Mouse (Mus musculus) limb, embryonic 10.5 days (tissue): ENCODE data around the gene Pcx. TPM values are rescaled to one million over a fixed set of nuclear protein-coding genes. Genes with fewer than 3 reads are reported as not detected.

Experiments used
- DNase-seq: peaks from one replicate; pipeline ENCODE4 v3.0.0-alpha.2; 2017; ENCODE audit warnings: low spot score
- H3K27ac ChIP-seq: fragments of 300-500 bp; sonication (generic); 2 replicates; pipeline ENCODE4 v1.5.1; 2016; ENCODE audit warnings: mild to moderate bottlenecking
- H3K27me3 ChIP-seq: fragments of 300-500 bp; sonication (generic); 2 replicates; pipeline ENCODE4 v1.6.1; 2016; ENCODE audit warnings: low read depth, mild to moderate bottlenecking; ENCODE audit not compliant: poor library complexity, severe bottlenecking
- H3K36me3 ChIP-seq: fragments of 300-500 bp; sonication (generic); 2 replicates; pipeline ENCODE4 v1.6.1; 2016; ENCODE audit warnings: mild to moderate bottlenecking, moderate library complexity
- H3K4me1 ChIP-seq: fragments of 300-500 bp; sonication (generic); 2 replicates; pipeline ENCODE4 v1.6.1; 2016
- H3K4me3 ChIP-seq: fragments of 300-500 bp; sonication (generic); 2 replicates; pipeline ENCODE4 v1.5.1; 2016; ENCODE audit warnings: mild to moderate bottlenecking, moderate library complexity
- H3K9me3 ChIP-seq: fragments of 300-500 bp; sonication (generic); replicated peaks from 2 replicates; pipeline ENCODE4 v1.6.1; 2016; ENCODE audit warnings: mild to moderate bottlenecking
- WGBS: fragments of 180-500 bp; shearing (Covaris S2); methylation state at CpG from one replicate; pipeline ENCODE4 v1.1.7; 2016; 5-methylcytosine and 5-hydroxymethylcytosine counted together
- polyA plus RNA-seq: library from polyadenylated mRNA; unstranded; fragments of >200 nt; fragmentation: Nextera tagmentation; extraction: Ambion mirVana; gene quantifications from 2 replicates; pipeline ENCODE4 v1.2.1, GENCODE M21; 2016

Pcx gene
- polyA plus RNA-seq, 1 experiment from 2014 or later, result 18.8 TPM

- no peaks in the 10 kb centered on the region for H3K9me3 ChIP-seq
- H3K36me3 ChIP-seq, result no peaks in the 10 kb centered on the region
- no peak overlapping the region for H3K27ac ChIP-seq
- no peak for DNase-seq
- no peak overlapping the region for H3K4me3 ChIP-seq
- H3K27me3 ChIP-seq, result no peaks in the 10 kb centered on the region
- no peaks in the 10 kb centered on the region for H3K4me1 ChIP-seq
These were observed 31.8 kb downstream of the Pcx start for GRCm38 (mm10) chr19:4542081-4542480.

GRCm38 (mm10) chr19:4545091-4545490 lies 34.8 kb downstream of the Pcx start:
- Histone ChIP-seq H3K36me3 (no peaks in the 10 kb centered on the region), H3K4me1 (no peaks in the 10 kb centered on the region), H3K4me3 (no peak overlapping the region), H3K27me3 (no peaks in the 10 kb centered on the region), H3K27ac (no peak overlapping the region), H3K9me3 (no peaks in the 10 kb centered on the region)
- no peak for DNase-seq
- 87% methylated on average over 4 of the region's 4 CpGs for WGBS

- H3K36me3 ChIP-seq, result no peaks in the 10 kb centered on the region
- H3K27me3 ChIP-seq, result no peaks in the 10 kb centered on the region
- no peaks in the 10 kb centered on the region for H3K4me1 ChIP-seq
- H3K9me3 ChIP-seq, result no peaks in the 10 kb centered on the region
- no peak for DNase-seq
- WGBS, result 93% methylated on average over 6 of the region's 6 CpGs
- H3K4me3 ChIP-seq, result no peak overlapping the region
- no peak overlapping the region for H3K27ac ChIP-seq
These were observed 35.6 kb downstream of the Pcx start for GRCm38 (mm10) chr19:4545841-4546240.

DNA sequence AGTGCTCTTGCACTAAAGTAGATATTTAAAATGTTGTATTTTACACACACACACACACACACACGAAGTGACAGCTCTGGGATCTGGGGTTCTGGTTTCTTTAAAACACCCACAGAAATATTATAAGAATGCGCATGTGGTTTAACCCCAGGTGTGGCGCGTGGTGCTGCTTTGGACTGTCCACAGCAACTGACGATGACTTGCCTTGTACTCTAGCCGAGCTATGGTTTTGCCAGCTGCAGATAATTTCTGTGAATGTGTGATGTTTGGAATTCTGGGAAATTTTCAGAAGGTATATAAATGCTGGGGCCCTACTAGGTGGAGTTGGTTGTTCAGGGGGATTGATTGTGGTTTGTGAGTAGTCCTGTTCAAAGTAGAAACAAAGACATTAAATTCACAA lies 37.5 kb downstream of the Pcx start:
- Histone ChIP-seq H3K4me3 (no peak overlapping the region), H3K4me1 (no peaks in the 10 kb centered on the region), H3K27ac (no peak overlapping the region), H3K9me3 (no peaks in the 10 kb centered on the region), H3K27me3 (no peaks in the 10 kb centered on the region), H3K36me3 (no peaks in the 10 kb centered on the region)
- WGBS, result 85% methylated on average over 6 of the region's 6 CpGs
- DNase-seq, result no peak

GRCm38 (mm10) chr19:4548305-4548883 lies 38.1 kb downstream of the Pcx start:
- Histone ChIP-seq H3K9me3 (no peaks in the 10 kb centered on the region), H3K4me1 (no peaks in the 10 kb centered on the region), H3K4me3 (no peak overlapping the region), H3K27ac (no peak overlapping the region), H3K36me3 (no peaks in the 10 kb centered on the region), H3K27me3 (no peaks in the 10 kb centered on the region)
- 86% methylated on average over 3 of the region's 3 CpGs for WGBS
- no peak for DNase-seq

- Histone ChIP-seq H3K4me3 (no peak overlapping the region), H3K36me3 (no peaks in the 10 kb centered on the region), H3K9me3 (no peaks in the 10 kb centered on the region), H3K27me3 (no peaks in the 10 kb centered on the region), H3K4me1 (peaks cover 7% of the 10 kb centered on the region; the same call in 1 of the 2 replicates), H3K27ac (no peak overlapping the region)
- DNase-seq, result no peak
These were observed 44.0 kb downstream of the Pcx start for GRCm38 (mm10) chr19:4554248-4554647.

GRCm38 (mm10) chr19:4555086-4555485 lies 44.8 kb downstream of the Pcx start:
- Histone ChIP-seq H3K36me3 (no peaks in the 10 kb centered on the region), H3K27me3 (no peaks in the 10 kb centered on the region)
- WGBS, result 86% methylated on average over 7 of the region's 7 CpGs

DNA sequence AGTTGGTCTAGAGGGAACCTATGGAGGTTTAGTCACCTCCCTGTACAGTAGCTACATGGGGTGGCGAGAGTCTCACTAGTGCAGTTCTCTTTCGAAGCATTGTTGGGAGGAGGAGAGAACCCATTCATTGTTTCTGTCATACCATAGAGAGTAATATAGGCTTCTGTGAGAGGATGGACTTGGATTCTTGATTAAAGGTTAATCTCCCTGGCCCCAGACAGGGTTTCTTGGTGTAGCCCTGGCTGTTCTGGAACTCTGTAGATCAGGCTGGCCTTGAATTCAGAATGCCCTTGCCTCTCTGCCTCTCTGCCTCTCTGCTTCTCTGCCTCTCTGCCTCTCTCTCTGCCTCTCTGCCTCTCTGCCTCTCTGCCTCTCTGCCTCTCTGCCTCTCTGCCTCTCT lies 46.5 kb downstream of the Pcx start:
- Histone ChIP-seq H3K4me3 (no peak overlapping the region), H3K27me3 (no peaks in the 10 kb centered on the region), H3K4me1 (peaks cover 13% of the 10 kb centered on the region; the same call in 1 of the 2 replicates), H3K9me3 (no peaks in the 10 kb centered on the region), H3K27ac (no peak overlapping the region), H3K36me3 (no peaks in the 10 kb centered on the region)
- DNase-seq, result no peak
- WGBS, result 95% methylated on average over 2 of the region's 2 CpGs

More at GRCm38 (mm10) chr19:4555086-4555485, 44.8 kb downstream of the Pcx start:
- H3K4me3 ChIP-seq, result no peak overlapping the region
- no peak overlapping the region for H3K27ac ChIP-seq
- no peaks in the 10 kb centered on the region for H3K9me3 ChIP-seq
- no peak for DNase-seq
- H3K4me1 ChIP-seq, result peaks cover 10% of the 10 kb centered on the region; the same call in 1 of the 2 replicates

DNA sequence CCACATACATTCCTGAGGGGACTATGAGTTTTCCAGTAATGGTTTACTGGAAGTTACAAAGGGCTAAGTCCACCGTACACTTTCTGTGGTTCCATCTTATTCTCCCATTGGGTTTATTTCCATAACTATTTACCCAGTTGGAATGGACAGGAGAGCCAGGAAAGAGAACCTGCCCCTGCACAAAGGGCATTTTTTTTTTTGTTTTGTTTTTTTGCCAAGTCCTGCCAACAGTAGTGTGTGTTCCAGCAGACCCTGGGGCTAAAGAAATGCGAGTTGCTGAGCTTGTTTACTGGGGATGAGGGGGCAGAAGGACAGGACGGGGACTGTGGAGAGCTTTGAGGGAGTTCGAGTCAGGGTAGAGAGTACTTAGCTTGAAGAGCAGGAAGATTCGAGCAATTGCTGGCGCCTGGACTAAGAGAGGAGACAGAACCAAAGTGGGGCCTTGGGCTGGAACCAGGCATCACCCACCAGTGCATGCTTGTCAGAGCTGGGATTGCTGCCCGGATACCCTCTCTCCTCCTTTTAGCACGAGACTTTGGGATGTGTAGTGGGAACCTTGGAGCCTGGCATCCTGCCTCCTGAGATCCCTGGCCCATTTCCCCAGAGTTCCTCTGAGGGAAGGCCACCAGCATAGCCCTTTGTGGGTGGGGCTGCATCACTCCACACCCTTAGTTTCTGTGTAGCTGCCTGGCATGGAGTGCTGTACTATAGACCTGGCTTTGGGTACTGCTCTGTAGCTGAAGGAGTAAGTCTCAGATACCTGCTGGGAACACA lies 47.7 kb downstream of the Pcx start:
- H3K4me3 ChIP-seq, result no peak overlapping the region
- no peaks in the 10 kb centered on the region for H3K36me3 ChIP-seq
- H3K4me1 ChIP-seq, result peaks cover 13% of the 10 kb centered on the region; the same call in 1 of the 2 replicates
- no peak for DNase-seq
- H3K27ac ChIP-seq, result peak overlapping the region; percentile 54; the same call in 1 of the 2 replicates
- no peaks in the 10 kb centered on the region for H3K27me3 ChIP-seq
- WGBS, result 74% methylated on average over 8 of the region's 8 CpGs
- no peaks in the 10 kb centered on the region for H3K9me3 ChIP-seq

GRCm38 (mm10) chr19:4558570-4558955 lies 48.3 kb downstream of the Pcx start:
- 74% methylated on average over 3 of the region's 3 CpGs for WGBS
- Histone ChIP-seq H3K27me3 (no peaks in the 10 kb centered on the region), H3K36me3 (no peaks in the 10 kb centered on the region), H3K9me3 (no peaks in the 10 kb centered on the region), H3K4me1 (peaks cover 13% of the 10 kb centered on the region; the same call in 1 of the 2 replicates), H3K4me3 (no peak overlapping the region), H3K27ac (peak overlapping the region; percentile 54; the same call in 1 of the 2 replicates)
- DNase-seq, result no peak

DNA sequence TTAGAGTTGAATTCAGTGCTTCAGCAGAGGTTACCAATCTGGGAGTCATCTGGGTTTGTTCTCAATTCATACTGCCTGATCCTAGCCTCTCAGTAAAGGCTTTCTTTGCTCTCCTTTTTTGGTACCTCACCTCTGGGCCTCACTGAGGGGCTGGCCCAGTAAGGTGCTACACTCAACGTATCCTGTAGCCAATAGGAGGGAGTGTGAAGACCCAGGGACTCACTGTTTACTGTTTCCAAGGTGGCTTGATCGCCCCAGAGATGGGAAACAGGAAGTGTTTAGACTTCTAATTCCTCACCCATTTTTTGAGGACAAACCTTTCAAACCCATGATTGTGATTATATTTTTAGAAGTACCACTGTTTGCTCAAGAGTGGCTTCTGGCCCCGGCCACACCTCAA lies 48.7 kb downstream of the Pcx start:
- H3K4me1 ChIP-seq, result peaks cover 13% of the 10 kb centered on the region; the same call in 1 of the 2 replicates
- H3K27me3 ChIP-seq, result no peaks in the 10 kb centered on the region
- H3K9me3 ChIP-seq, result no peaks in the 10 kb centered on the region
- H3K4me3 ChIP-seq, result no peak overlapping the region
- no peaks in the 10 kb centered on the region for H3K36me3 ChIP-seq
- H3K27ac ChIP-seq, result peak overlapping the region; percentile 54; the same call in 1 of the 2 replicates
- no peak for DNase-seq
- 41% methylated on average over 3 of the region's 3 CpGs for WGBS

- Histone ChIP-seq H3K4me1 (peaks cover 13% of the 10 kb centered on the region; the same call in 1 of the 2 replicates), H3K4me3 (no peak overlapping the region), H3K27me3 (no peaks in the 10 kb centered on the region), H3K36me3 (no peaks in the 10 kb centered on the region), H3K9me3 (no peaks in the 10 kb centered on the region), H3K27ac (peak overlapping the region; percentile 56; the same call in 1 of the 2 replicates)
- 84% methylated on average over 2 of the region's 2 CpGs for WGBS
- no peak for DNase-seq
These were observed 49.3 kb downstream of the Pcx start for GRCm38 (mm10) chr19:4559588-4559987.

DNA sequence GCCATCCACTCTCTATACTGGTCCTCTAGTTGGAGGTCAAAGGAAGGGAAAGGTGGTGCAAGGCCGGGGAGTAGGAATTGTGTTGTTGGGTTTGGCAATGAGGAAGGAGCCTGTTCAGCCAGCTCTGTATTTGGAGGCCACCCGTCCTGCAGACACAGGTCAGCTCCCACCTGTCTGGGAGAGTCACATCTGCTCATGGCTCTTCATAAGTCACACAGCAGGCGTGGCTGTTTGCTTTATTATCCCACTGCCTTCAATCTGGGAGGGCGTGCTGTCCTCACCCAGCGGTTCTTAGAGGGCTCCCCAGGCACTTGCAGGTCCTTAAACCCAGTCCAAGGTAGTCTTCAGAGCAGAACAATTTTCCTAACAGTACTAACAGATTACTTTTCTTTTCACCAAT lies 49.9 kb downstream of the Pcx start:
- H3K27me3 ChIP-seq, result no peaks in the 10 kb centered on the region
- H3K4me3 ChIP-seq, result no peak overlapping the region
- H3K9me3 ChIP-seq, result no peaks in the 10 kb centered on the region
- no peaks in the 10 kb centered on the region for H3K36me3 ChIP-seq
- DNase-seq, result no peak
- 75% methylated on average over 5 of the region's 5 CpGs for WGBS
- H3K27ac ChIP-seq, result peak overlapping the region; percentile 56; the same call in 1 of the 2 replicates
- peaks cover 13% of the 10 kb centered on the region; the same call in 1 of the 2 replicates for H3K4me1 ChIP-seq
